8 mouse cellular contexts compared by ENCODE assay signal in the genomic region with DNA sequence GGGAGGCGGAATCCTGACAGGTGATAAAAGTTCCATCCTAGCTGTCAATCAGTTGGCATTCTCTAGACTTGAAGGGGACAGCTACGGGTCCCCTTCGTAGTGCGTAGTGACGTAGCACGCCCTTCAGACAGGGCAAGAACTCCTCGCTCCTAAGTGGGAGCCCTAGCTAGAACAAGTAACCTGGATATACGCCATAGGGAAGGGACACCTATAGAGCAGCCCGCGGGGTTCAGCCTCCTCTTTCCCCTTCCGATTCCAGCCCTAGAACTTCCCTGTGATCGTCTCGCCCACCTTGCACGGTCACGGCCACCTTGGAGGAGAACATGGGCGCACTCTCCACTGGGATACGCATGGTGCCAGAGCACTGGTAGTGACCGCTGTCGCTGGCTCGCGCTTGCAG. TPM values are rescaled to one million over a fixed set of nuclear protein-coding genes. Genes with fewer than 3 reads are reported as not detected.
DNase-seq lines count a peak whose midpoint lies in the region; ATAC-seq and TF ChIP-seq lines count a peak whose summit lies in the region.

No protein-coding gene starts in this region.

- intact Hi-C loops in heart, postnatal 36 days (cut with DNase I) = no loop called here

- H3K9ac ChIP-seq in heart, embryonic 13.5 days = peak overlapping the region; percentile 75
- H3K9ac ChIP-seq in embryonic facial prominence, embryonic 15.5 days = no peak overlapping the region
- 0 out of 2 replicates have a peak overlapping the region, but pooled peaks have one; percentile 44 for H3K9ac ChIP-seq in limb, embryonic 14.5 days (ENCODE audit: low read depth, low read length, severe bottlenecking)

- WGBS in heart, embryonic 13.5 days = 3% methylated on average over 21 of the region's 21 CpGs
- WGBS in embryonic facial prominence, embryonic 15.5 days = 4% methylated on average over 21 of the region's 21 CpGs
- WGBS in limb, embryonic 14.5 days = 3% methylated on average over 21 of the region's 21 CpGs

- H3K4me3 ChIP-seq in heart, embryonic 13.5 days = peak overlapping the region; percentile 60
- peak overlapping the region; percentile 49 for H3K4me3 ChIP-seq in embryonic facial prominence, embryonic 15.5 days (replicated peaks)
- H3K4me3 ChIP-seq in limb, embryonic 14.5 days (replicated peaks; ENCODE audit: low read length) = peak overlapping the region; percentile 48

- no peaks in the 10 kb centered on the region for H3K36me3 ChIP-seq in heart, embryonic 13.5 days
- no peaks in the 10 kb centered on the region for H3K36me3 ChIP-seq in embryonic facial prominence, embryonic 15.5 days
- no peaks in the 10 kb centered on the region for H3K36me3 ChIP-seq in limb, embryonic 14.5 days (ENCODE audit: control insufficient read depth, insufficient read depth, low read length)

- H3K4me1 ChIP-seq in heart, embryonic 13.5 days = peaks cover 16% of the 10 kb centered on the region
- H3K4me1 ChIP-seq in embryonic facial prominence, embryonic 15.5 days = peaks cover 16% of the 10 kb centered on the region
- peaks cover 7% of the 10 kb centered on the region; the same call in 1 of the 2 replicates for H3K4me1 ChIP-seq in limb, embryonic 14.5 days (ENCODE audit: control insufficient read depth, insufficient read depth, low read length)

- H3K9me3 ChIP-seq in heart, embryonic 13.5 days = no peaks in the 10 kb centered on the region
- no peaks in the 10 kb centered on the region for H3K9me3 ChIP-seq in embryonic facial prominence, embryonic 15.5 days (replicated peaks)
- H3K9me3 ChIP-seq in limb, embryonic 14.5 days (ENCODE audit: control insufficient read depth, low read length) = no peaks in the 10 kb centered on the region

- H3K27me3 ChIP-seq in heart, embryonic 13.5 days (replicated peaks) = peaks cover 91% of the 10 kb centered on the region
- peaks cover 38% of the 10 kb centered on the region for H3K27me3 ChIP-seq in embryonic facial prominence, embryonic 15.5 days
- H3K27me3 ChIP-seq in limb, embryonic 14.5 days (ENCODE audit: control insufficient read depth, insufficient read depth, low read length) = peaks cover 33% of the 10 kb centered on the region

- H3K4me2 ChIP-seq in heart, embryonic 13.5 days = peak overlapping the region; percentile 94
- peak overlapping the region; percentile 91 for H3K4me2 ChIP-seq in embryonic facial prominence, embryonic 15.5 days (replicated peaks)
- peak overlapping the region; percentile 91 for H3K4me2 ChIP-seq in limb, embryonic 14.5 days (replicated peaks; ENCODE audit: low read depth, low read length, severe bottlenecking)

- DNase-seq in heart, postnatal 36 days = no peak
- peak; percentile 43 for DNase-seq in R1 (ENCODE audit: low read depth, low spot score)
- no peak for DNase-seq in limb, embryonic 14.5 days (ENCODE audit: low spot score)
- DNase-seq in retina, postnatal 1 day = peak; percentile 34

- no peak for TF ChIP-seq POLR2A in limb, embryonic 14.5 days (IDR thresholded peaks at IDR 0.05; ENCODE audit: borderline replicate concordance, extremely low read depth, insufficient read depth, insufficient read length)

- no peak for ATAC-seq in heart, embryonic 13.5 days (ENCODE audit: extremely low read depth, insufficient number of reproducible peaks, low FRiP score, low TSS enrichment)
- ATAC-seq in embryonic facial prominence, embryonic 15.5 days (ENCODE audit: insufficient number of reproducible peaks, low FRiP score, low TSS enrichment, low read depth) = no peak
- ATAC-seq in limb, embryonic 14.5 days (ENCODE audit: low FRiP score, low read depth) = no peak; the same call in 1 of the 2 replicates
- ATAC-seq in monocyte, adult 5-6 weeks (replicated peaks; ENCODE audit: insufficient number of reproducible peaks, low FRiP score, low TSS enrichment, poor library complexity, severe bottlenecking) = no peak
- no peak for ATAC-seq in erythroid progenitor cell, adult 5-6 weeks (replicated peaks; ENCODE audit: low FRiP score, poor library complexity, severe bottlenecking)

- no peak overlapping the region for H3K27ac ChIP-seq in heart, embryonic 13.5 days (replicated peaks)
- H3K27ac ChIP-seq in embryonic facial prominence, embryonic 15.5 days (replicated peaks) = no peak overlapping the region
- H3K27ac ChIP-seq in limb, embryonic 14.5 days (replicated peaks; ENCODE audit: low read depth, low read length) = no peak overlapping the region

RNA-seq across cellular contexts. Expression of a gene that starts 4.4 kb away (rescaled TPM):
- 0.11 TPM in 1 of 2 replicates, not detected in the other for polyA plus RNA-seq in heart, embryonic 13.5 days (2015; fragmentation: Nextera tagmentation; extraction: Ambion mirVana)
- not detected for total RNA-seq in heart, postnatal 36 days (2021)
- 0.12 TPM in 1 of 2 replicates, not detected in the other for polyA plus RNA-seq in embryonic facial prominence, embryonic 15.5 days (2015; fragmentation: Nextera tagmentation; extraction: Ambion mirVana)
- 0.08 and 0.18 TPM in 2 replicates for polyA plus RNA-seq in limb, embryonic 14.5 days (2012; rRNA removed)
- not detected in 2 replicates for polyA plus RNA-seq in limb, embryonic 14.5 days (2014; fragmentation: Nextera tagmentation; extraction: Ambion mirVana)
- 0.43 TPM in 1 of 3 replicates, not detected in the others for total RNA-seq in monocyte, adult 5-6 weeks (2017)
- not detected in 2 replicates for total RNA-seq in erythroid progenitor cell, adult 5-6 weeks (2015; ENCODE audit: low replicate concordance)
- total RNA-seq in erythroid progenitor cell, adult 5-6 weeks (2017; ENCODE audit: low replicate concordance) = not detected in 2 replicates

RNA-seq across cellular contexts. Expression of a gene that starts 19.0 kb away (rescaled TPM):
- polyA plus RNA-seq in heart, embryonic 13.5 days (2015; fragmentation: Nextera tagmentation; extraction: Ambion mirVana) = 0.14 and 0.20 TPM in 2 replicates
- total RNA-seq in heart, postnatal 36 days (2021) = under 1 TPM in 1 of 2 experiments, not detected in 1; 0.56 TPM
- not detected in 2 replicates for polyA plus RNA-seq in embryonic facial prominence, embryonic 15.5 days (2015; fragmentation: Nextera tagmentation; extraction: Ambion mirVana)
- polyA plus RNA-seq in limb, embryonic 14.5 days (2012; rRNA removed) = 0.06 and 0.13 TPM in 2 replicates
- polyA plus RNA-seq in limb, embryonic 14.5 days (2014; fragmentation: Nextera tagmentation; extraction: Ambion mirVana) = not detected in 2 replicates
- total RNA-seq in monocyte, adult 5-6 weeks (2017) = 25.8 to 50.1 TPM (median 35.3 TPM) in 3 replicates
- total RNA-seq in erythroid progenitor cell, adult 5-6 weeks (2015; ENCODE audit: low replicate concordance) = 51.9 and 53.7 TPM in 2 replicates
- 27.0 and 28.4 TPM in 2 replicates for total RNA-seq in erythroid progenitor cell, adult 5-6 weeks (2017; ENCODE audit: low replicate concordance)

RNA-seq across cellular contexts. Expression of a gene that starts 23.0 kb away (rescaled TPM):
- 24.9 and 30.1 TPM in 2 replicates for polyA plus RNA-seq in heart, embryonic 13.5 days (2015; fragmentation: Nextera tagmentation; extraction: Ambion mirVana)
- 1 to 10 TPM; 8.6 to 9.8 TPM for total RNA-seq in heart, postnatal 36 days (2021)
- polyA plus RNA-seq in embryonic facial prominence, embryonic 15.5 days (2015; fragmentation: Nextera tagmentation; extraction: Ambion mirVana) = 41.0 and 43.5 TPM in 2 replicates
- 54.9 and 58.5 TPM in 2 replicates for polyA plus RNA-seq in limb, embryonic 14.5 days (2012; rRNA removed)
- polyA plus RNA-seq in limb, embryonic 14.5 days (2014; fragmentation: Nextera tagmentation; extraction: Ambion mirVana) = 51.5 and 57.7 TPM in 2 replicates
- total RNA-seq in monocyte, adult 5-6 weeks (2017) = 7.0 to 16.2 TPM (median 9.7 TPM) in 3 replicates
- 2.2 and 5.4 TPM in 2 replicates for total RNA-seq in erythroid progenitor cell, adult 5-6 weeks (2015; ENCODE audit: low replicate concordance)
- total RNA-seq in erythroid progenitor cell, adult 5-6 weeks (2017; ENCODE audit: low replicate concordance) = not detected in 2 replicates

RNA-seq across cellular contexts. Expression of a gene that starts 23.5 kb away (rescaled TPM):
- polyA plus RNA-seq in heart, embryonic 13.5 days (2015; fragmentation: Nextera tagmentation; extraction: Ambion mirVana) = 0.48 and 0.76 TPM in 2 replicates
- under 1 TPM; 0.33 to 0.39 TPM for total RNA-seq in heart, postnatal 36 days (2021)
- polyA plus RNA-seq in embryonic facial prominence, embryonic 15.5 days (2015; fragmentation: Nextera tagmentation; extraction: Ambion mirVana) = 0.33 and 0.72 TPM in 2 replicates
- polyA plus RNA-seq in limb, embryonic 14.5 days (2012; rRNA removed) = 0.72 and 0.91 TPM in 2 replicates
- polyA plus RNA-seq in limb, embryonic 14.5 days (2014; fragmentation: Nextera tagmentation; extraction: Ambion mirVana) = 0.78 and 0.82 TPM in 2 replicates
- total RNA-seq in monocyte, adult 5-6 weeks (2017) = 0.97 TPM in 1 of 3 replicates, not detected in the others
- not detected in 2 replicates for total RNA-seq in erythroid progenitor cell, adult 5-6 weeks (2015; ENCODE audit: low replicate concordance)
- total RNA-seq in erythroid progenitor cell, adult 5-6 weeks (2017; ENCODE audit: low replicate concordance) = not detected in 2 replicates

RNA-seq across cellular contexts. Expression of a gene that starts 40.8 kb away (rescaled TPM):
- 10.1 TPM in 2 replicates for polyA plus RNA-seq in heart, embryonic 13.5 days (2015; fragmentation: Nextera tagmentation; extraction: Ambion mirVana)
- total RNA-seq in heart, postnatal 36 days (2021) = 10 to 100 TPM; 63.2 to 71.4 TPM
- 8.9 and 9.2 TPM in 2 replicates for polyA plus RNA-seq in embryonic facial prominence, embryonic 15.5 days (2015; fragmentation: Nextera tagmentation; extraction: Ambion mirVana)
- 9.1 TPM in 2 replicates for polyA plus RNA-seq in limb, embryonic 14.5 days (2012; rRNA removed)
- 8.9 and 9.7 TPM in 2 replicates for polyA plus RNA-seq in limb, embryonic 14.5 days (2014; fragmentation: Nextera tagmentation; extraction: Ambion mirVana)
- 45.8 to 71.9 TPM (median 49.6 TPM) in 3 replicates for total RNA-seq in monocyte, adult 5-6 weeks (2017)
- total RNA-seq in erythroid progenitor cell, adult 5-6 weeks (2015; ENCODE audit: low replicate concordance) = 23.1 and 26.4 TPM in 2 replicates
- 27.2 and 29.6 TPM in 2 replicates for total RNA-seq in erythroid progenitor cell, adult 5-6 weeks (2017; ENCODE audit: low replicate concordance)

Comparison
In these comparisons a context has a peak if more than half of its experiments do, and no peak if none do; other contexts are left out.
1. DNase-seq: peak in R1 (single experiment) and retina, postnatal 1 day (single experiment); none in heart, postnatal 36 days (0 of 2) and limb, embryonic 14.5 days (single experiment).
2. RNA of a gene that starts 19.0 kb away (total RNA-seq): 27.0 to 53.7 TPM in erythroid progenitor cell, adult 5-6 weeks and 25.8 to 50.1 TPM in monocyte, adult 5-6 weeks; 0.56 TPM in heart, postnatal 36 days; every median in the first group is over 10 times any median in the second.
3. Peak in every context shown above with its lines, with median percentiles within 50 percentile points of each other: H3K4me2 ChIP-seq and H3K4me3 ChIP-seq.